In genomic region chr17:56293291-56293690, GRCm38 (mm10) we compare ENCODE assay signal across 37 mouse cellular contexts. TPM values are rescaled to one million over a fixed set of nuclear protein-coding genes. Genes with fewer than 3 reads are reported as not detected.
DNase-seq lines count a peak whose midpoint lies in the region; TF ChIP-seq lines count a peak whose summit lies in the region.
"Had no signal": no experiment of that assay in that cellular context is flagged by ENCODE, and none has a peak within 500 bp of the region (broad histone marks: within the 10 kb centered on the region; RNA-seq: fewer than 3 reads in every experiment).

No protein-coding gene starts in this region.

- TF ChIP-seq CTCF in gastrocnemius, adult 2 months (IDR thresholded peaks at IDR 0.05): no peak

- peak overlapping the region; percentile 93 for H3K27ac ChIP-seq in gastrocnemius, adult 2 months
- no peak overlapping the region for H3K27ac ChIP-seq in hindbrain, embryonic 10.5 days
- H3K27ac ChIP-seq: intestine, embryonic 15.5 days; layer of hippocampus, adult 2 months; limb, embryonic 13.5 days; midbrain, embryonic 12.5 days; neural tube, embryonic 12.5 days; stomach, postnatal 0 days had no signal

- no peaks in the 10 kb centered on the region for H3K9me3 ChIP-seq in hindbrain, embryonic 10.5 days
- H3K9me3 ChIP-seq: forebrain, embryonic 13.5 days; intestine, embryonic 15.5 days; limb, embryonic 13.5 days; megakaryocyte, embryonic 14.5 days; midbrain, embryonic 12.5 days; neural tube, embryonic 12.5 days had no signal

- no peak for DNase-seq in gastrocnemius, adult 2 months
- DNase-seq in gastrocnemius, postnatal 36 days: no peak
- peak; percentile 2 for DNase-seq in layer of hippocampus, adult 9-11 months
- no peak for DNase-seq in layer of hippocampus, adult 8-10 months (ENCODE audit: low spot score in 2 of 2)
- peak; percentile 91 for DNase-seq in thymus, postnatal 14 days
- no peak for DNase-seq in hindbrain, embryonic 10.5 days (ENCODE audit: low spot score)
- no peak for DNase-seq in left cerebral cortex, postnatal 36 days (ENCODE audit: low spot score in 2 of 2)
- DNase-seq: adrenal gland, adult 8-10 months; kidney, adult 2 months; kidney, postnatal 36 days; lung, adult 18-20 months; lung, postnatal 4 days; right cerebral cortex, adult 18-20 months had no signal

- intact Hi-C loops in gastrocnemius, adult 2 months (cut with DNase I): loop anchor here (2.0 kb wide), 1 partner anchor 30 kb away; no protein-coding TSS in a partner anchor
- intact Hi-C loops in gastrocnemius, postnatal 36 days (cut with DNase I): no loop called here
- intact Hi-C loops in left cerebral cortex, postnatal 36 days (cut with DNase I): no loop called here

- 74% methylated on average over 1 of the region's 1 CpGs for WGBS in hindbrain, embryonic 10.5 days

- H3K4me1 ChIP-seq in hindbrain, embryonic 10.5 days (replicated peaks): peaks cover 50% of the 10 kb centered on the region

- peak overlapping the region; percentile 72 for H3K4me3 ChIP-seq in gastrocnemius, adult 2 months
- no peak overlapping the region for H3K4me3 ChIP-seq in hindbrain, embryonic 10.5 days
- H3K4me3 ChIP-seq: forebrain, embryonic 13.5 days; intestine, embryonic 15.5 days; layer of hippocampus, adult 2 months; limb, embryonic 13.5 days; megakaryocyte, embryonic 14.5 days; midbrain, embryonic 12.5 days; myocyte; neural tube, embryonic 12.5 days had no signal

- H3K36me3 ChIP-seq in hindbrain, embryonic 10.5 days: no peaks in the 10 kb centered on the region
- H3K36me3 ChIP-seq: intestine, embryonic 15.5 days; limb, embryonic 13.5 days; midbrain, embryonic 12.5 days; neural tube, embryonic 12.5 days had no signal

- H3K27me3 ChIP-seq in hindbrain, embryonic 10.5 days (ENCODE audit: insufficient read depth, poor library complexity, severe bottlenecking): no peaks in the 10 kb centered on the region
- H3K27me3 ChIP-seq: CH12.LX; forebrain, embryonic 13.5 days; intestine, embryonic 15.5 days; limb, embryonic 13.5 days; megakaryocyte, embryonic 14.5 days; midbrain, embryonic 12.5 days; neural tube, embryonic 12.5 days had no signal

RNA-seq across cellular contexts. Expression of gene Plin3, which starts 0.6 kb away (rescaled TPM):
- total RNA-seq in gastrocnemius, adult 2 months (2021): 10 to 100 TPM; 42.4 to 75.0 TPM
- total RNA-seq in gastrocnemius, postnatal 36 days (2021): 10 to 100 TPM; 44.4 to 45.7 TPM
- total RNA-seq in layer of hippocampus, adult 8-10 months (2022): 10 to 100 TPM; 13.2 to 22.6 (median 19.6) TPM
- polyA plus RNA-seq in hindbrain, embryonic 10.5 days (2016; fragmentation: Nextera tagmentation; extraction: Ambion mirVana): 50.9 and 61.6 TPM in 2 replicates
- total RNA-seq in left cerebral cortex, postnatal 36 days (2021): 10 to 100 TPM in 1 of 2 experiments, 1 to 10 TPM in 1; 9.3 to 10.1 TPM

RNA-seq across cellular contexts. Expression of gene Arrdc5, which starts 6.8 kb away (rescaled TPM):
- not detected for total RNA-seq in gastrocnemius, adult 2 months (2021)
- total RNA-seq in gastrocnemius, postnatal 36 days (2021): not detected
- total RNA-seq in layer of hippocampus, adult 8-10 months (2022): not detected
- not detected in 2 replicates for polyA plus RNA-seq in hindbrain, embryonic 10.5 days (2016; fragmentation: Nextera tagmentation; extraction: Ambion mirVana)
- total RNA-seq in left cerebral cortex, postnatal 36 days (2021): not detected
- total RNA-seq: adrenal gland, adult 8-10 months; CH12.LX; ES-E14; gastrocnemius, postnatal 14 days; heart, adult 18-20 months; hematopoietic stem cell, adult 5-6 weeks; hindbrain, postnatal 0 days; layer of hippocampus, adult 2 months; left cerebral cortex, postnatal 14 days; midbrain, postnatal 0 days had no signal
- polyA plus RNA-seq: C2C12; embryonic facial prominence, embryonic 11.5 days; forebrain, embryonic 13.5 days; heart, embryonic 14.5 days; hindbrain, postnatal 0 days; intestine, embryonic 15.5 days; kidney, adult 2 months; kidney, embryonic 16.5 days; limb, embryonic 13.5 days; liver, embryonic 11.5 days; lung, postnatal 0 days; midbrain, embryonic 12.5 days; midbrain, postnatal 0 days; myocyte; neural tube, embryonic 12.5 days; stomach, postnatal 0 days; urinary bladder, adult 2 months had no signal

RNA-seq across cellular contexts. Expression of gene Uhrf1, which starts 9.8 kb away (rescaled TPM):
- total RNA-seq in gastrocnemius, adult 2 months (2021): 1 to 10 TPM; 1.3 to 2.1 TPM
- 1 to 10 TPM; 1.4 to 3.0 TPM for total RNA-seq in gastrocnemius, postnatal 36 days (2021)
- 1 to 10 TPM in 3 of 4 experiments, under 1 TPM in 1; 0.77 to 2.5 (median 1.6) TPM for total RNA-seq in layer of hippocampus, adult 8-10 months (2022)
- polyA plus RNA-seq in hindbrain, embryonic 10.5 days (2016; fragmentation: Nextera tagmentation; extraction: Ambion mirVana): 196 and 300 TPM in 2 replicates
- 1 to 10 TPM in 1 of 2 experiments, under 1 TPM in 1; 0.82 to 1.3 TPM for total RNA-seq in left cerebral cortex, postnatal 36 days (2021)

RNA-seq across cellular contexts. Expression of gene Ticam1, which starts 16.7 kb away (rescaled TPM):
- 1 to 10 TPM; 2.7 to 3.4 TPM for total RNA-seq in gastrocnemius, adult 2 months (2021)
- 1 to 10 TPM; 2.0 to 3.2 TPM for total RNA-seq in gastrocnemius, postnatal 36 days (2021)
- total RNA-seq in layer of hippocampus, adult 8-10 months (2022): 1 to 10 TPM; 6.8 to 8.8 (median 7.8) TPM
- 2.4 and 2.6 TPM in 2 replicates for polyA plus RNA-seq in hindbrain, embryonic 10.5 days (2016; fragmentation: Nextera tagmentation; extraction: Ambion mirVana)
- 1 to 10 TPM; 4.9 to 5.3 TPM for total RNA-seq in left cerebral cortex, postnatal 36 days (2021)

RNA-seq across cellular contexts. Expression of gene Kdm4b, which starts 32.6 kb away (rescaled TPM):
- total RNA-seq in gastrocnemius, adult 2 months (2021): 10 to 100 TPM; 25.6 to 27.3 TPM
- total RNA-seq in gastrocnemius, postnatal 36 days (2021): 10 to 100 TPM; 26.0 to 29.8 TPM
- 10 to 100 TPM; 66.8 to 85.2 (median 76.9) TPM for total RNA-seq in layer of hippocampus, adult 8-10 months (2022)
- 51.5 and 65.8 TPM in 2 replicates for polyA plus RNA-seq in hindbrain, embryonic 10.5 days (2016; fragmentation: Nextera tagmentation; extraction: Ambion mirVana)
- 10 to 100 TPM; 64.4 to 78.3 TPM for total RNA-seq in left cerebral cortex, postnatal 36 days (2021)

Comparison
In these comparisons a context has a peak if more than half of its experiments do, and no peak if none do; other contexts are left out.
1. DNase-seq: peak in layer of hippocampus, adult 9-11 months (single experiment) and thymus, postnatal 14 days (single experiment); none in gastrocnemius, adult 2 months (single experiment), gastrocnemius, postnatal 36 days (0 of 2), layer of hippocampus, adult 8-10 months (0 of 2), hindbrain, embryonic 10.5 days (single experiment) and left cerebral cortex, postnatal 36 days (0 of 2).